Mouse (Mus musculus) testis, postnatal 10 days (tissue): ENCODE measurements at regions not wholly inside any gene's neighbourhood (a gene's known extent, or its start where the extent isn't known, plus 50 kb on each side); places are given as distances from the start of the nearest gene placed in this dataset.

ENCODE experiments used
- DNase-seq: peaks from one replicate; pipeline ENCODE4 v3.0.0; 2021; ENCODE audit warnings: low spot score

DNA sequence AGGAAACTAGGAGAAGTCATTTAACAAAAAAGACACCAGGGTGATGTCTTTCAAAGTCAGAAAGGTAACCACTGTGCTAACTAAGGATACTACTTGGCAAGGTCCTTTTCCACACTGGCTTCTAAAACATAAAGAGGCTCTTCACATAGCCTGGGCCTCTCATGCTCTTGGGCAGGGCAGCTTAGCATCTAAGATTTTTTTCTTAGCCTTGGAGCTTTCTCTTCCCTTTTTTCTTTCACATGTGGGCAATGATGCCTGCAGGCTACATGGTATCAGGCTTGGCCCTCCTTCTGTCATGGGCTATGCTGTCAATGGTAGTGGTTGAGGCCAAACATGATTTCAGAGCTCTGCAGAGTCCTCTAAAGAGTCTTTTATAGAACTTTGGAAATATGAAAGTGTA is 60.6 kb downstream of the Serpinb6d start:
- DNase-seq, result no peak

DNA sequence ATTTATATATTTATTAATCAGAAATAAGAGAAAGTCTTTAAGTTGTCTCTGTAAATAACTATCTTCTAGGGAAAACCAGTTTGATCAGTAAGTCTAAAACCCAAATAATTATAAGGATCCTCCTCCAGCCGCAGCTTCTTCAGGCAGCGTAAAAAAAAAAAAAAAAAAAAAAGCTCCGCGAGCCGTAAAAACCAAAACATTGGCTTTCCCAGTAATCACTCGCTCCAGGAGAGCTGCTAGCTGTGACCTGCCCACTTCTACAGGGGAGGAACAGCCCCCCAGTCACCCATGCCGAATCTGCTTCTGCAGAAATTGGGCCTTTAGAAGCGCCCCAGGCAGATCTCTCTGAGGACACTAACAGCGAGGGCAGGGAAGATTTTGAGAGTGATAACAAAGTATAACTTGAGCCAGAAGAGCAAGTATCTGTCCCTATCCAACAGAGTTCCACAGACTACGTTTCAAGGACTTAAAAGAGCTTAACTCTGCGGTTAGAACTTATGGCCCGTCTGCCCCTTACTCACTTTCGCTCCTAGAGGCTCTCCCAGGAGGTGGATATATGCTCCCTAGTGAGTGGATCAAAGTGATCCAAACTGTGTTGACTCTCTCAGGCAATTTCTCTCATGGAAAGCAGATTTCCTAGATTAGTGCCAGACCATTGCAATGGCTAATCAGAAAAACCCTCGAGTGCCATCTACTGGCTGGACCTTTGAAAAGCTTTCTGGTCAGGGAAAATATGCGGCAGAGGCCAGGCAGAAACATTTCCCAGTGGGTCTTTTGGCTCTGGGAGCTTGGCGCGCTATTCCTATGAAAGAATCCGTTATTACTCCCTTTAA is 80.7 kb downstream of the Serpinb6e start:
- peak; percentile 89 for DNase-seq

DNA sequence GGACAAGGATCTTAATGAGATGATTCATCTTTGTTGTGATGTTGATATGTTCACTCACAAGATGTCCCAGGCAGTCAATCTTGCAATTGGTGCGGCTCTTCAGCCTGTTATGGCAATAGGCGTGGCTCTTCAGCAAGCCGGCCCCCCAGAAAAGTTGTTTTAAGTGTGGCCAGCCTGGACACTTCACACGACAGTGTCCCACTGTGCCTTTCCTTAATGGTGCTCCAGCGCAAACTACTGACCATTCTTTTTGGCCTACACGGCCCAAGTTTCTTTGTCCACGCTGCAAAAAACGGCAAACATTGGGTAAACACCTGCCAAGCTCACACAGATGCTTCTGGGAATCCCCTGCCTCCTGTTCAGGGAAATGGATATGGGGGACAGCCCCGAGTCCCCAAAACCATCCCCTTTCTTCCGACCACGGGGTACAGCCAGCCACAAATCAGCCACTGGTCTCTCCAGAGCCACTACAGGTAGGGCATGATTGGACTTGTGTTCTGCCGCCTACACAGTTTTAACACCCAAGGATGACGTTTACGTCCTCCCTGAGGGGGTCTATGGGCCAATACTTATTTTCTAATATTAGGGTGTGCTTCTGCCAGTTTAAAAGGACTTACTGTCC is 79.8 kb downstream of the Serpinb6e start:
- no peak for DNase-seq
